Mouse (Mus musculus) left cerebral cortex, postnatal 36 days (tissue): ENCODE measurements around the gene Obsl1. TPM values are rescaled to one million over a fixed set of nuclear protein-coding genes. Genes with fewer than 3 reads are reported as not detected.
A peak's percentile ranks its signal among the peaks of the same experiment; 100 is the strongest.

Source experiments
- DNase-seq, 2 experiments: peaks; one replicate each; pipeline ENCODE4 v3.0.0; 2021 to 2022; ENCODE audit warnings: low spot score in 2 of 2, mixed read lengths in 1 of 2
- intact Hi-C: fragments of 180-260 bp; cut with DNase I; formaldehyde crosslinking; loops from one replicate; pipeline ENCODE4 v1.15.1; 2025
- total RNA-seq, 2 experiments: library from RNA; stranded (reverse); gene quantifications; 2 replicates each; pipeline ENCODE4 v1.2.3; 2021

Gene Obsl1
- total RNA-seq, 2 experiments from 2014 or later: 25.4 to 33.2 TPM

- intact Hi-C loops: no loop called here
- no peak for DNase-seq
Observed at GRCm38 (mm10) chr1:75462636-75463035, 43.6 kb downstream of the Obsl1 start.

- intact Hi-C loops: no loop called here
Observed at GRCm38 (mm10) chr1:75460297-75460696, 46.0 kb downstream of the Obsl1 start.

GRCm38 (mm10) chr1:75458789-75459684, 47.2 kb downstream of the Obsl1 start:
- DNase-seq: peak; percentile 74 to 79
- intact Hi-C loops: loop anchor here (2.0 kb wide), 1 partner anchor 14 kb away; no protein-coding TSS in a partner anchor

More at GRCm38 (mm10) chr1:75460297-75460696, 46.0 kb downstream of the Obsl1 start:
- DNase-seq: no peak

- DNase-seq: peak; percentile 68 to 77
- intact Hi-C loops: loop anchor here (2.0 kb wide), 1 partner anchor 13 kb away; no protein-coding TSS in a partner anchor
Observed at GRCm38 (mm10) chr1:75458025-75458788, 48.0 kb downstream of the Obsl1 start.

GRCm38 (mm10) chr1:75457710-75458024, 48.6 kb downstream of the Obsl1 start:
- DNase-seq: no peak
- intact Hi-C loops: loop anchor here (2.0 kb wide), 1 partner anchor 13 kb away; no protein-coding TSS in a partner anchor

GRCm38 (mm10) chr1:75456746-75457564, 49.3 kb downstream of the Obsl1 start:
- no peak for DNase-seq
- intact Hi-C loops: no loop called here

- no peak for DNase-seq
- intact Hi-C loops: no loop called here
Observed at GRCm38 (mm10) chr1:75455948-75456347, 50.3 kb downstream of the Obsl1 start.

- DNase-seq: no peak
- intact Hi-C loops: no loop called here
Observed at GRCm38 (mm10) chr1:75455433-75455832, 50.8 kb downstream of the Obsl1 start.

GRCm38 (mm10) chr1:75451900-75452299, 54.4 kb downstream of the Obsl1 start:
- intact Hi-C loops: no loop called here
- DNase-seq: no peak

GRCm38 (mm10) chr1:75450314-75451005, 55.8 kb downstream of the Obsl1 start, which contains the start of gene Asic4:
Gene Asic4, plus strand, starts transcription at chr1:75450436.
- intact Hi-C loops: no loop called here
- DNase-seq: no peak

GRCm38 (mm10) chr1:75449377-75450135, 56.7 kb downstream of the Obsl1 start:
- DNase-seq: no peak
- intact Hi-C loops: loop anchor here (5.0 kb wide), 1 partner anchor 107 kb away; no protein-coding TSS in a partner anchor

- DNase-seq: no peak
- intact Hi-C loops: loop anchor here (5.0 kb wide), 1 partner anchor 107 kb away; no protein-coding TSS in a partner anchor
Observed at GRCm38 (mm10) chr1:75448937-75449336, 57.3 kb downstream of the Obsl1 start.

GRCm38 (mm10) chr1:75448052-75448431, 58.2 kb downstream of the Obsl1 start:
- intact Hi-C loops: loop anchor here (5.0 kb wide), 1 partner anchor 106 kb away; no protein-coding TSS in a partner anchor
- DNase-seq: no peak

- DNase-seq: no peak
- intact Hi-C loops: loop anchor here (5.0 kb wide), 1 partner anchor 105 kb away; no protein-coding TSS in a partner anchor
Observed at GRCm38 (mm10) chr1:75447265-75448051, 58.8 kb downstream of the Obsl1 start.

- no peak for DNase-seq
- intact Hi-C loops: loop anchor here (5.0 kb wide), 1 partner anchor 104 kb away; no protein-coding TSS in a partner anchor
Observed at GRCm38 (mm10) chr1:75446656-75447055, 59.6 kb downstream of the Obsl1 start.

GRCm38 (mm10) chr1:75445751-75446611, 60.3 kb downstream of the Obsl1 start:
- intact Hi-C loops: loop anchor here (1.0 to 5.0 kb wide), 3 partner anchors 13 to 104 kb away; no protein-coding TSS in a partner anchor
- DNase-seq: peak; percentile 58 to 68
